Mouse (Mus musculus) cerebellum, adult (tissue): ENCODE measurements at regions not wholly inside any gene's neighbourhood (a gene's known extent, or its start where the extent isn't known, plus 50 kb on each side); places are given as distances from the start of the nearest gene placed in this dataset.

Experiments
- ATAC-seq: cut with Nextera tagmentation; 2 replicates; pipeline ENCODE4 v1.9.2; 2017; ENCODE audit warnings: mild to moderate bottlenecking, moderate library complexity, mixed read lengths; ENCODE audit not compliant: insufficient number of reproducible peaks, low FRiP score, low TSS enrichment

DNA sequence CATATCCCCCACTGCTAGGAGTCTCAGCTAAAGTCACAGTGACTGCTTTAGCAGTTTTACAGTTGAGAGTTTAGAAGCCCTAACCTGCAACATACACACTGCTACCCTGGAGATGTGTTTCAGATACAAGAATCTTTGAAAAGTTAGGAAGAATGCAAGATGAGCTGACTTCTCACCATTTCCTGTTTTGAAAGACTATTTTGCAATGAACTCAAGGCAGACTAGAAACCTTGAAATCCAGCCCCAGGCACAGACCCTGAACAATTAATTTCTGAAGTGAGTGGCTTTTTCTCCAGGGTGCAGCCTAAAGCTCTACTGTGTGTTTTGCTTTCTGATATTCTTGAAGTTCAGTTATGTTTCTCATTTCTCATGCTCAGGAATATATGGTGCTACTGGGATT lies 440.6 kb downstream of the Nebl start:
- no peak for ATAC-seq

DNA sequence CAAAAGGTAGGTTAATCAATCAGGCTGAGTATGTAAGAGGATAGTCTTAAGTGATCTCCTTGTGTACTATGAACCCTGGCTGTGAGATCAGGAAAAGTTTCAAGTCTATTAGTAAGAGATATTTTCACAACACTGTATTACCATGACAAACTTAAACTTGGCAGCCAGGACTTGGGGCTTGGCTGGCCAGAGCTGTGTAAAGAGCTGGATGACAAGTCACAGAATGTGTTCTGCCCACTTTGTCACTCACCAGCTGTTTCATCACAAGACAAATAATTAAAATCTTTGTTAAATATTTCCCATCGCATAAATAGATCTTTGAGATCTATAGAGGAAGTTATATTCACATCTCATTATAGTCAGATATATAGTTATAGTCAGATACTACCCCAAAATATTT lies 443.7 kb downstream of the Nebl start:
- ATAC-seq: no peak

DNA sequence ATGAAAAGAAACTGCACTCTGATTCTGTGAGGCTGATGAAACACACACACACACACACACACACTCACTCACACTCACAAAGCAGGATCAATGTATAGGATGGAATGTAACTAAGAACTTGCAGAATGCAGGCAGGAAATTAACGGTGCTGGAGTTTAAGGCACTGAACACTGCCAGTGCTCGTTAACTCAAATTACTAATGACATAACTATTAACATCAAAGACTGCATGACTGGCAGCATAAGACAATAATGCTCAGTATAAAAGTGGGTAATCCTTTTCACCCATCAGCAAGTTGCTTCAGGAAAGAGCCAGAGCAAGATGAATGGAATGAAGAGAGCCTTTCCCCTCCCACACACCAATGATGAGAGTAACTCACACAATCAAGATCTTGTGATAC lies 481.3 kb downstream of the Nebl start:
- ATAC-seq: no peak

DNA sequence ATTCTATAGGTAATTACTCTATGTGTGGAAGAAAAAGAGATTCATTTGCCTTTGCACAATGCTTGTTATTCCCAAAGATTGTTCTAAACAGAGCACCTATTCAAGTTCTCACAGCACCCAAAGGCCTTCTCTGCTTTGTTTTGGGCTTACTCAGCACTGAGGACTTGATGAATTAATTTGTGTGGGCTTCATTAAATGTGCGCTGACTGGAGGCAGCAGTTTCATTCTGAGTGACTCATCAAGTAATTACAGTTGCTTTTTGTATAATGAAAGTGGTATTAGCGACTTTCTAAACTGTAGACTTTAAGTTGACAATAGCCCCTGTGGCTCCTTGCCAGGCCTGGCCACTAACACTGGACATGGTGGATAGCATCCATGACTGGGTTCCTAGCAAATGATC lies 485.4 kb downstream of the Nebl start:
- ATAC-seq: no peak

DNA sequence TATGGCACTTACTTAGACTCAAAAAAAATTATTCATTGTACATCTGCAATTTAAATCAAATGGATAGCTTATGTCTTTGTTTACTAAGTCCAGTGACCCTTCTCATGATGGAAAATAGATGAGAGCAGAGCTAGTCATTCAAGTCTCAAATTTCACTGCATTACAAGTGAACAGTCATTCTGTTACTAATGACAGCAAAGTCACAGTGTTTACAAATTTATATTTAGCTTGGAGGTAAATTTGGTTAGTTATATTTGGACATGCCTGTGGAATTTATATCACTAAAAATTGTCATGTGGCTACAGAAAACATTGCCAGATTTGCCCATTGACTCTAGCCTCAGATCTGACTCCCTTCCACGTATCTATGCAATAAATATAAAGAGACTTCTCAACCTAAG lies 515.7 kb downstream of the Nebl start:
- no peak for ATAC-seq

DNA sequence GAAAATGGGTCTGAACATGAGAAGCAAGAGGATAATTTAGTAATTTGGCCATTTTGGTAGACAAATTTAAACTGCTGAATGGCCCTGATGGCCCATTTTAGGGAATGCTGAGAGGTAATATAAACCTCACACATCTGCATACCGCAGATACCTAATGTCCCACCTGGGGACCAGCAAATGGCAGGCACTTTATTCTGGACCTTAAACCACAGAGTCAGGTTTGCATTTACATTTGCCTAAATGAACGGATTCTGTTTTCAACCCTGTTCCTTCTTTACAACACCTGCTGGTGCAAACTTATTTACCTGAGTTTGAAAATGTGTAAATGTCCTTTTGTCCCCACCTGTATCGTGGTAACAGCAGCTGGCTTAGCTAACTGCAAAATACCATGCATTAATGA lies 516.4 kb downstream of the Nebl start:
- ATAC-seq: no peak

DNA sequence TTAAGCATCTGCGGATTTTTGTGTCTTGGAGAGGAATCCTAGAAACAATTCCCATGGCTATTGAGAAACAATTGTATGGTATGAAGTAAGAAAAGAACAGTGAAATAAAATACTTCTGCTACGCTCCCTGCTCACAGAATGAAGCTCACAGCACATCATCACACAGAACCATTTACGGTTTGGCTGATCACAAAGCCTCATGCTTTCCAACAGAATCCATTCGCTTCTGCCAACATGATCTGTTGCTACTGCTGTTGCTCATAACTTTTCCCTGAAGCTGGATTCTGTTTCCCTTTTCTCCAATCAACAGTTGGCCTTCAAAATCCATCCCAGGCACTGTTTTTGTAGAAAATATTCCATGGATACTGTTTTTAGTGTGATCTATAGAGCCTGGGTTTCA lies 518.7 kb downstream of the Nebl start:
- ATAC-seq: no peak

DNA sequence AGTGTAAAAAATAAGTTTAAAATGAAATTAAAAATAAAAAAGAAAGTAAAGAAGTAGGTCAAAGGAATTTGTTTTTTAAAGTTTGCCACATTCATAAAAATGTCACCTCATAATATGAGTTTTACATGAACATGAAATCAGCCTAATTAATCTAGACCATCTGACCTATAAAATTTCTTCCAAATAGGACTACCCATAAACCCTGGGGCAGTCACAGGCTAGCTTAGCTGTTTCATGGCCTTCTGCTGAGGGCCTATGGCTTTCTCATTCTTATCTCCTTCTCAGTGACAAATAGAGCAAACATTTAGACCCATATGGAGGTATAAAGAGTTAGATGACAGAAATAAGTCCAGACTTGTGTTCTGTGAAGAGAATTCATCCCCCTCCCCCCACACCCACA lies 520.2 kb downstream of the Nebl start:
- ATAC-seq: no peak

DNA sequence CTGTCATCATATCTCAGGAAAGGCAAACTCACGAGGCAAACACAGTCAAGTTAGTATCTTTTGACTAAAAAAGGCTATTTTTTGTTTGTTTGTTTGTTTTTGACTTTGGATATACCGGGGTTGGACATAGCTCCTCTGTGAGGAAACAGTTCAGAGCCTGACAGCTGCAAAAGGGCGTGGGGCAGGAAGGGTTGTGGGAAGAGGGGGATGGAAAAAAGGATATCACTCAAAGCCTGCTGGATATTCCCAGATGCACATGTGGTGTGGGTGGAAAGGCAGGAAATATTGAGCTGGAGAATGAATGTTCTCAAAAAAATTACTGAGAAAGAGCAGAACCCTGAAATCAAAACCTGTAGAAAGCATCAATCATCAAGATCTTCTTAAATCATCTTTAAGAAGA lies 537.7 kb downstream of the Nebl start:
- no peak for ATAC-seq

DNA sequence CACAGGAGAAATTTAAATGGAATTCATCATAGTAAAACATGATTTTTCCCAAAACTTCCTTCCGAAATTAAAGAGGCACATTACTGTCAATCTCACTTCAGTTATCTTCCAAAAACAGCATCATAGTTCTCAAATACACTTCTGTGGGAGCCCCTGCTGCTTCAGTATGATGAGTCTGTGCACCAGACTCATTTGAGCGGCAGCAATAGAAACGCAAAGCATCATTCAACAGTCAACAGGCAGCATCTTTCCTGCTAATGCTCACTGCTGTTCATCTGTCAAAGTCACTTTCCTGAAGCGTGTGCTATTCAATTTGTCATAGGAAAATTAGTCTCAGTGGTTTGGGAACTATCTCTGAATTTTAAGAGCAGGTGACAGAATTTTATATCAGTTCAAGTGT lies 542.1 kb downstream of the Nebl start:
- ATAC-seq: no peak

DNA sequence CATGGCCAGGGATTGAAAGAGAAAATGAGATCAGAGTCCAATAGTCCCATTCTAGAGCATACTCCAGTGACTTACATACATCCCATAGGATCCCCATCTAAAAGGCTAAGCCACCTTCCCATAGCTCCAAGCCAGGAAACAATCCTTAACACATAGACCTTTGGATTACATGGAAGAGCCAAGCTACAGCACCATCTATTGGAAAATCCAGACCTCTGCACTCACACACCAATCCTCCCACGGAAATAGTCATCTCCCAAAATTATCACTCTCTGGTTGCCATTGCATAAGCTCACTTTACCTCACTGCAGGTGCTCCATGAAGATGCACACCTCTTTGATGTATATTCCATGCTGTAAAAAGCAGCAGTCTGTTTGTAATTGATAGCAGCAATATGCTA lies 543.4 kb downstream of the Nebl start:
- no peak for ATAC-seq

DNA sequence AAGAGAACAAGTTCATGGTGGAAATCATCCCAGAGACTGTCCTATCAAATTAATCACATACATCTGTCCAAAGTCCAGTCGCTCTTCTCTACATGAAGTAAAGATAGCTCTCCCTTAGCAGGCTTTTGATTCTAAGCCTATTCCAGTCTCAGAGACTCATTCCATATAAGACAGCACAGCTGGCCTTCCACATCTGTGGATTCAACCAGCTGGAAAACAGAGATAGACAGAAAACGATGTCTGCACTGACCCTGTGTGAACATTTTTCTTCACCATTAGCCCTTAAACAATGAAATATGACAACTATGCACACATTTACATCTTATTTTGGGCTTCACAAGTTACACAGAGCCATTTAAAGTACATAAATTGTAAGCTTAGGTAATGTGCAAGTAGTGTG lies 547.6 kb downstream of the Nebl start:
- no peak for ATAC-seq

DNA sequence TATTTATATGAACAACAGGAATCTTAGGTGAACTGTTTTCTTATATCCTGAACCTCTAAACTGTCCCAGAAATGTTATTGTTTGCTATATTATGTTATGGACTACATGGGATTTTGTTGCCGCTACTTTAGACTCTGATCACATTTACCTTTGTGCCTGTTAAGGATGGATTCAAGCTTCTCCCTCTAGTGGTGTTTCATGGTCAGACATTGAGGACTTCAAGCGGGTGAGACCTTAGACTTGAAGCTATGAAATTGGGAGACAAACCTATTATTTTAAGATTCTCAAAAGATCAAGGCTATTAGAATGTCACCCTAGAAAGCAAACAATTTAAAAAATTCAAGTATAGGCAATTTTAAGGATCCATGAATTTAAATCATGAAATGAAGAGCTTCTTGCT lies 549.7 kb downstream of the Nebl start:
- no peak for ATAC-seq

DNA sequence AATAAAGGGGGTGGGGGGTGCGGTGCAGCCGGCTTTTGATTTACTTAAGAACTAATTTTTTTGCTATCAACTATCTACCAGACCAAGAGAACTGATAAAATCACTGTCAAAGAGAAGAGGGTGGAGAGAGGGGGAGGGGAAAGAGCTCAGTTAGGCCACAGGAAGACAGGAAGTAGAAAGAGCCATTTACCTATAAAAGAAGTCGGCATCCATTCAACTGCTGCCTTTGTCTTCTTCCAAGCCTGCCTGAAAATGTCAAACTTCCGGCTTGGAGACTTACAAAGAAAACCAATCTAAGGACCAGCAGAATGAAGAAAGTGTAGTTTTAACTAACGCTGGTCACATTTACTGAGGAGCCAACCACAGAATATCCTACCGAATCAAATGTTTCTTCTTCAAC lies 562.4 kb downstream of the Nebl start:
- ATAC-seq: no peak

DNA sequence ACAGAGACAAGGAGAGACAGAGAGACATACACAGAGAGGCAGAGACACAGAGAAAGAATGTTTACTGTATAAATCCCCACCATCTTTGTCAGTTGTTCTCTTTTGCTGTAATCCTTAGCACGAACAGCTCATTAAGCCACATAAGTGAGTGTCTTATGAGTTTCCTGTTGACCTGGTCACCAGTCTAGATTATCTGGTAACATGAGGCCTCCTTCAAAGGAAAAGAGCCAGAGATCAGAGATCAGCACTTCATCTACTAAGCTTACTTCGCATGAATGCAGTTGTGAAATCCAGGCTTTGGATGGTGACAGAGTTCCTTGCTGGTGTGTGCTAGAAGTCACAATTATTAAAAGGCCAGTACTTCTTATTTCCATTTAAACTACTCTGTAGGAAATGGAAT lies 566.2 kb downstream of the Nebl start:
- no peak for ATAC-seq

DNA sequence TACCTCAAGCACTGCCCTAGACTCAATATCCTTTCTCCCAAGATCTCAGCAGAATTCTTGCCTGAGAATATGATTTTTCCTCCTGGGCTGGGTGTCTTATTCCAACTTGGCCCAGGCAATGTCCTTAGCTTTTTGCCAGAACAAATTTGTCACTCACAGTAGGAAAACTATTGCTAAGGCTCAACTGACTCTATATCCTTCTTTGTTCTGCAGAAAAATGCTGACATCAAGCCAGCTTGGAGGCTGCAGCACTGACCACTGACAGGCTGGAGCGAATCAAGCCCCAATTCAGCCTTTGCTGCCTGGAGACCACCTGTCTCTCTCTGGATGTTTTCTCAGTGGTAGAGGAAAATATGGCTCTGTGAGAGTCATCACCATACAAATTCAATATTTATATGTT lies 572.8 kb downstream of the Nebl start:
- no peak for ATAC-seq

DNA sequence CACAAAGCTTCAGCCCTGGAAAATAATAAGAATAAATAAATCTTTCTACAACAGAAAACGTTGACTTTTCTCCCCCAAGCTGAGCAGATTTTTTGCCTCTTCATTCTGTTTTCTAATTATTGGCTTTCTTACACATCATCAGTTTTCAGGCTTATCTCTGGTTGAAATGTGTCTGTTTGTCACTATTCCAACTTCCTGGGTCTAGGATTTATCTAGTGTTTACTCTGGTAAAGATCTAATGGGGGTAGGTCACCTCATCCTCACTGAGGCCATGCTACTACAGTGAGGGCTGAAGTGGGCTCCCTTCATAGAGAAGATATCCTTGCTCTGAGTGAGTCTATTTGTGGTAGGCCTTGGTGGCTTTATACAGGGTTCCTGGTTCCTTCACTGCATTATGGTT lies 573.9 kb downstream of the Nebl start:
- ATAC-seq: no peak

DNA sequence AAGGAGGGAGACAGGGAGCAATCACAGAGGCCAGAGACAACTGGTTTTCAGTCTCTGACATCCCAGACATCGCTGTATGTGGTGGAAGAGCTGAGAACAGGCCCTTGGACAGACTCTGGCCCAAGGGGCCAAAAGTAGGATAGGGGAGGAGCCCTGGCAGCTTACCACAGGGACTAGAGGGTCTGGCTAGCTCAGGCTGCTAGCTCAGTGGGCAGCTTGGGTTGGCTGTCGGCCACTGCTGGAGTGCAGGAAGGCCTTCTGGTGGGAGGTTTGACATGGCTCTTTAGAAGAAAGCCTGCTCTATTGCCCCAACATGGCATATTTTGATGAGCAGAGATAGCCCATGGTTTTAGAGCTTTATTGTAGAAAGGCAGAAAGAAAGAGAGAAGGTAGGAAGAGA lies 575.7 kb downstream of the Nebl start:
- no peak for ATAC-seq

DNA sequence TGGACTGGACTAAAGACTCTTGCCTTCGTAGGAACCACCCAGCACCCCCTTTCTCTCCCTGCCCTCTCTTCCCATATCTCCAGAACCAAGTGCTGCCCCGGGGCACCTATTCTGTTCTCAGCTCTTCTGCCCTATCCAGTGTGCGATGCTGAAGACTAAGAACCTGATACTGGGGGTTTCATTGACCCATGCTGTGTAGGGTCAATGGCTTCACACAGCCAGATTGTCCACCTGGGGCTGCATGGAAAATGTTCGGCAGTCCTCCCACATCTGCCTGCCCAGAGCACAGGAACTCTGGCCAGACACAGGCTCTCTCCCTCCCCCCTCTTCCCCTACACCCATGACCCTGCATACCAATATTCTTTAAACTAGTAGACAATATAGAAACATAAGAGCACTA lies 607.6 kb downstream of the Nebl start:
- ATAC-seq: no peak

DNA sequence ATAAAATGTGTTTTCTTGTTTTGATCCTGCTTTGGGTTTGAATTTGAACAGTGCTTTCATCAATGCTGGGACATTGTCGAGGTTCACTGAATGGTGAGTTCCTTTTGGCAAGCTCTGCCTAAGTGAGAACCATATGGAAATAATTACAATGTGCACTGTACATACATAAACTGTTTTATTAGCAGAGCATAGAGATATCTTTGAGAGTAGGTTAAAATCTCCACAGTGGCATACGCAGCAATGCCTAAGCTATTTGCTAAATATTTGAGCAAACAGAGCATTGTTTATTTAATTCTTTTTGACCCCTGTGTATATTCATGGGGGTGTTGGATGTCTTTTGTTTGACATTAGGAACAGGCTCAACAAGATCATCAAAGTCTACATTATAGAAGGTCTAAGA lies 614.0 kb downstream of the Nebl start:
- no peak for ATAC-seq

DNA sequence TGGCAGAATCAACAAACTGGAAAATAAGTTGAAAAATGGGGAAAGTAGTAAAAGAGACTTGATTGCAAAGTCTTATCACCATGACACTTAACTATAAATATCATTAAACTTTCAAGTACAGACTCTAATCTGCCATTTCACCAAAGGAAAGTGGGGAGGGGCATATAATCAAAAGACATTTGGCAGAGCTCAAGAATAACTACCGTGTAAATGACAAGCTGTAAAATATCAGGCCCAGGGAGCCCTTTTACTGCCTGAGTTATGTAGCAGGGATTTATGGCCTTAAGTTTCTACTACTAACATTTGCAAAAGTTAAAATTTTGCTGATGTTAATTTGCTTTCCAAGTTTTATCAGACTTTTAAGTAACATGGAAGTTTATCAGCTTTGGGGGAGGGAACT lies 620.1 kb downstream of the Nebl start:
- ATAC-seq: no peak

DNA sequence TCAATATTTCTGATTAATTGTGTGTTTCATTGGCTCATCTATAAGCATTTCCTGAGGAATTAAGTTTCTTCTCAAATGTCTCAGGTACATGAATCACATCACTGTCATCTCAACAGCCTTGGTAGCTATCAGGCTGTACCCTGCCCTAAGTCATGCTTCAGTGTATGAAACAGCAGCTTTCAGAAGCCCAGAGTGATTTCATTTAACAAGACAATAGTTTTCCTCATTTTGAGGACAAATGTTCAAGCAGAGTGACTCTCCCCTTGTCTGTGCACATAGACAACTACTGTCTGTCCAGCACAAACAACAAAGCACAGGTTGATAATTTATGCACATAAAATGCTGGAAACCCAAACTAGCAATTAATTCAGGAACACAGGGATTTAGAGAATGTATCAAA lies 630.1 kb downstream of the Nebl start:
- ATAC-seq: no peak

DNA sequence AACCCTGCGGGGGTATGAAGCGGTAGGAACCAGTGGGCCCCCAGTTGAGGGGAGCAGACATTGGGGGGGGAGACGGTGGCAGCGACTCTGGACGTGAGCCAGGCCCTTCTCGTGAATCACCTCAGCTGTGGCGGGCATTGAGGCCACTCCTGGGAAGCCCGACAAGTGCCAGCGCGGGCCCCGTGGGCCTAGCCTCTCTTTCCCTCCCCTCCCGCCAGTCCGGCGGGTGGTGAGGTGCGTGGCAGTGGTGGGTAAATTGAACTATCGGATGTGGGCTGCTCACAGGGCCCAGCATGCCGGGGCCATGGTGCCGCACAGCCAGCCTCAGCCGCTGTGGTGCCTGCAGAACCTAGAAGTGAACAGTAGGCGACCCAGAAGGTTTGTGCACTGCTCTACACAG lies 633.7 kb downstream of the Nebl start:
- ATAC-seq: peak; percentile 40; the same call in 1 of the 2 replicates

DNA sequence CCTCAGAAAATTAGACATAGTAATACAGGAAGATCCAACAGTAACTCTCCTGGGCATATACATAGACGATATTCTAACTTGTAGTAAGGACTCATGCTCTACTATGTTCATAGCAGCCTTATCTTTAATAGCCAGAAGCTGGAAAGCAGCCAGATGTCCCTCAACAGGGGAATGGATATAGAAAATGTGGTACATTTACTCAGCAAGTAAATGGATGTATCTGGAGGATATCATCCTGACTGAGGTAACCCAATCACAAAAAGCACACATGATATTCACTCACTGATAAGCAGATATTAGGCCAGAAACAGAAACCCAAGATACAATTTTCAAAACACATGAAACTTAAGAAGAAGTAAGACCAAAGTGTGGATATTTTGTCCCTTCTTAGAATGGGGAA lies 639.8 kb downstream of the Nebl start:
- ATAC-seq: no peak
